Mouse (Mus musculus): Measurements from ENCODE around the gene Gm5414. TPM values are rescaled to one million over a fixed set of nuclear protein-coding genes. Genes with fewer than 3 reads are reported as not detected.

Gm5414 gene
- not detected in 2 replicates for polyA plus RNA-seq (2015; fragmentation: Nextera tagmentation; extraction: Ambion mirVana)

GRCm38 (mm10) chr15:101627884-101628283 is at the start of gene Gm5414:
TSS of gene Gm5414 (minus strand) at chr15:101628188.
- no peak for ATAC-seq (ENCODE audit: insufficient read depth)
- Histone ChIP-seq H3K27ac (replicated peaks) (no peak within 1 kb of the TSS), H3K27me3 (no peaks in the 10 kb centered on the region), H3K4me2 (no peak within 1 kb of the TSS), H3K4me3 (replicated peaks) (no peak within 1 kb of the TSS), H3K36me3 (replicated peaks) (no peaks in the 10 kb centered on the region), H3K9me3 (replicated peaks) (no peaks in the 10 kb centered on the region), H3K4me1 (replicated peaks) (no peaks in the 10 kb centered on the region), H3K9ac (no peak within 1 kb of the TSS)
- 38% methylated on average over 2 of the region's 2 CpGs for WGBS (ENCODE audit: insufficient replicate concordance)

GRCm38 (mm10) chr15:101675978-101676377 is 48.0 kb upstream of the Gm5414 start:
- Histone ChIP-seq H3K36me3 (replicated peaks) (no peaks in the 10 kb centered on the region), H3K27ac (replicated peaks) (no peak overlapping the region), H3K4me2 (no peak overlapping the region), H3K4me3 (replicated peaks) (no peak overlapping the region), H3K9ac (no peak overlapping the region), H3K4me1 (replicated peaks) (no peaks in the 10 kb centered on the region), H3K9me3 (replicated peaks) (no peaks in the 10 kb centered on the region), H3K27me3 (no peaks in the 10 kb centered on the region)
- 63% methylated on average over 1 of the region's 1 CpGs for WGBS (ENCODE audit: insufficient replicate concordance)
- no peak for ATAC-seq (ENCODE audit: insufficient read depth)

- H3K27ac ChIP-seq (replicated peaks) = no peak overlapping the region
- H3K36me3 ChIP-seq (replicated peaks) = no peaks in the 10 kb centered on the region
- no peak overlapping the region for H3K9ac ChIP-seq
- no peaks in the 10 kb centered on the region for H3K9me3 ChIP-seq (replicated peaks)
- no peaks in the 10 kb centered on the region for H3K27me3 ChIP-seq
- no peaks in the 10 kb centered on the region for H3K4me1 ChIP-seq (replicated peaks)
- no peak for ATAC-seq (ENCODE audit: insufficient read depth)
- WGBS (ENCODE audit: insufficient replicate concordance) = 66% methylated on average over 5 of the region's 5 CpGs
- H3K4me3 ChIP-seq (replicated peaks) = no peak overlapping the region
- H3K4me2 ChIP-seq = no peak overlapping the region
Measured at GRCm38 (mm10) chr15:101652736-101653265, 24.8 kb upstream of the Gm5414 start.

- Histone ChIP-seq H3K9me3 (replicated peaks) (no peaks in the 10 kb centered on the region), H3K9ac (no peak within 1 kb of the TSS), H3K27ac (replicated peaks) (no peak within 1 kb of the TSS), H3K4me1 (replicated peaks) (no peaks in the 10 kb centered on the region), H3K4me3 (replicated peaks) (no peak within 1 kb of the TSS), H3K27me3 (no peaks in the 10 kb centered on the region), H3K4me2 (no peak within 1 kb of the TSS), H3K36me3 (replicated peaks) (no peaks in the 10 kb centered on the region)
- ATAC-seq (ENCODE audit: insufficient read depth) = no peak
- 40% methylated on average over 3 of the region's 3 CpGs for WGBS (ENCODE audit: insufficient replicate concordance)
Measured at GRCm38 (mm10) chr15:101647280-101647679, 19.3 kb upstream of the Gm5414 start, which contains the start of gene Gm5478. TSS of gene Gm5478 (minus strand) at chr15:101647380.

- no peaks in the 10 kb centered on the region for H3K4me1 ChIP-seq (replicated peaks)
- no peak overlapping the region for H3K4me3 ChIP-seq (replicated peaks)
- H3K27ac ChIP-seq (replicated peaks) = no peak overlapping the region
- WGBS (ENCODE audit: insufficient replicate concordance) = 40% methylated on average over 6 of the region's 6 CpGs
- H3K27me3 ChIP-seq = no peaks in the 10 kb centered on the region
- ATAC-seq (ENCODE audit: insufficient read depth) = no peak
- H3K4me2 ChIP-seq = no peak overlapping the region
- H3K9ac ChIP-seq = no peak overlapping the region
- H3K36me3 ChIP-seq (replicated peaks) = no peaks in the 10 kb centered on the region
- H3K9me3 ChIP-seq (replicated peaks) = no peaks in the 10 kb centered on the region
Measured at GRCm38 (mm10) chr15:101599123-101599522, 28.9 kb downstream of the Gm5414 start.

GRCm38 (mm10) chr15:101588216-101588615 is 39.8 kb downstream of the Gm5414 start:
- H3K27ac ChIP-seq (replicated peaks) = no peak overlapping the region
- ATAC-seq (ENCODE audit: insufficient read depth) = no peak

GRCm38 (mm10) chr15:101584456-101584855 is 43.5 kb downstream of the Gm5414 start:
- Histone ChIP-seq H3K9me3 (replicated peaks) (no peaks in the 10 kb centered on the region), H3K27me3 (no peaks in the 10 kb centered on the region), H3K9ac (no peak overlapping the region), H3K4me3 (replicated peaks) (no peak overlapping the region), H3K27ac (replicated peaks) (no peak overlapping the region), H3K4me1 (replicated peaks) (no peaks in the 10 kb centered on the region), H3K36me3 (replicated peaks) (no peaks in the 10 kb centered on the region), H3K4me2 (no peak overlapping the region)
- 10% methylated on average over 2 of the region's 2 CpGs for WGBS (ENCODE audit: insufficient replicate concordance)
- ATAC-seq (ENCODE audit: insufficient read depth) = no peak

More at GRCm38 (mm10) chr15:101588216-101588615, 39.8 kb downstream of the Gm5414 start:
- no peaks in the 10 kb centered on the region for H3K36me3 ChIP-seq (replicated peaks)
- no peak overlapping the region for H3K9ac ChIP-seq
- no peaks in the 10 kb centered on the region for H3K27me3 ChIP-seq
- no peak overlapping the region for H3K4me2 ChIP-seq
- no peaks in the 10 kb centered on the region for H3K4me1 ChIP-seq (replicated peaks)
- no peak overlapping the region for H3K4me3 ChIP-seq (replicated peaks)
- no peaks in the 10 kb centered on the region for H3K9me3 ChIP-seq (replicated peaks)
- 58% methylated on average over 10 of the region's 10 CpGs for WGBS (ENCODE audit: insufficient replicate concordance)

- Histone ChIP-seq H3K27me3 (no peaks in the 10 kb centered on the region), H3K4me2 (no peak overlapping the region), H3K9me3 (replicated peaks) (no peaks in the 10 kb centered on the region), H3K27ac (replicated peaks) (no peak overlapping the region), H3K4me3 (replicated peaks) (no peak overlapping the region), H3K9ac (no peak overlapping the region), H3K36me3 (replicated peaks) (no peaks in the 10 kb centered on the region), H3K4me1 (replicated peaks) (no peaks in the 10 kb centered on the region)
- no peak for ATAC-seq (ENCODE audit: insufficient read depth)
- 52% methylated on average over 8 of the region's 8 CpGs for WGBS (ENCODE audit: insufficient replicate concordance)
Measured at GRCm38 (mm10) chr15:101583211-101583965, 44.6 kb downstream of the Gm5414 start.

- no peaks in the 10 kb centered on the region for H3K36me3 ChIP-seq (replicated peaks)
- no peak overlapping the region for H3K9ac ChIP-seq
- no peak overlapping the region for H3K27ac ChIP-seq (replicated peaks)
- no peaks in the 10 kb centered on the region for H3K27me3 ChIP-seq
- ATAC-seq (ENCODE audit: insufficient read depth) = no peak
- WGBS (ENCODE audit: insufficient replicate concordance) = 46% methylated on average over 3 of the region's 3 CpGs
- H3K4me2 ChIP-seq = no peak overlapping the region
- H3K9me3 ChIP-seq (replicated peaks) = no peaks in the 10 kb centered on the region
- no peaks in the 10 kb centered on the region for H3K4me1 ChIP-seq (replicated peaks)
- H3K4me3 ChIP-seq (replicated peaks) = no peak overlapping the region
Measured at GRCm38 (mm10) chr15:101581701-101582100, 46.3 kb downstream of the Gm5414 start.

- no peak overlapping the region for H3K4me2 ChIP-seq
- no peaks in the 10 kb centered on the region; the same call in 1 of the 2 replicates for H3K27me3 ChIP-seq
- H3K9ac ChIP-seq = no peak overlapping the region
- ATAC-seq (ENCODE audit: insufficient read depth) = no peak
- H3K36me3 ChIP-seq (replicated peaks) = no peaks in the 10 kb centered on the region
- WGBS (ENCODE audit: insufficient replicate concordance) = 54% methylated on average over 5 of the region's 5 CpGs
- no peaks in the 10 kb centered on the region for H3K4me1 ChIP-seq (replicated peaks)
- H3K27ac ChIP-seq (replicated peaks) = no peak overlapping the region
- no peak overlapping the region for H3K4me3 ChIP-seq (replicated peaks)
- no peaks in the 10 kb centered on the region for H3K9me3 ChIP-seq (replicated peaks)
Measured at GRCm38 (mm10) chr15:101575506-101575905, 52.5 kb downstream of the Gm5414 start.

Data from liver, embryonic 15.5 days (tissue).